Mouse (Mus musculus) heart, embryonic 13.5 days (tissue): Measurements from ENCODE around the gene Naip2. TPM values are rescaled to one million over a fixed set of nuclear protein-coding genes. Genes with fewer than 3 reads are reported as not detected.
"Not testable (repeated sequence)": the region's sequence is repeated elsewhere in the genome, so short reads cannot be mapped to it uniquely, and the experiment has no call there.

Experiments used
- ATAC-seq: fragments of 200-750 bp; cut with Nextera tagmentation; 2 replicates; pipeline ENCODE4 v1.8.0; 2017; ENCODE audit warnings: moderate TSS enrichment; ENCODE audit not compliant: insufficient number of reproducible peaks, low FRiP score, low TSS enrichment; ENCODE audit errors: extremely low read depth
- H3K27ac ChIP-seq: fragments of 300-500 bp; sonication (generic); replicated peaks from 2 replicates; pipeline ENCODE4 v1.5.1; 2015; ENCODE audit warnings: moderate library complexity, mild to moderate bottlenecking, inconsistent platforms
- H3K27me3 ChIP-seq: fragments of 300-500 bp; sonication (generic); replicated peaks from 2 replicates; pipeline ENCODE4 v1.6.1; 2015; ENCODE audit warnings: mild to moderate bottlenecking, inconsistent platforms
- H3K36me3 ChIP-seq: fragments of 300-500 bp; sonication (generic); 2 replicates; pipeline ENCODE4 v1.6.1; 2015; ENCODE audit warnings: mild to moderate bottlenecking, inconsistent platforms
- H3K4me1 ChIP-seq: fragments of 300-500 bp; sonication (generic); 2 replicates; pipeline ENCODE4 v1.6.1; 2015; ENCODE audit warnings: inconsistent platforms
- H3K4me2 ChIP-seq: fragments of 300-500 bp; sonication (generic); 2 replicates; pipeline ENCODE4 v1.6.1; 2015; ENCODE audit warnings: inconsistent platforms, mild to moderate bottlenecking, moderate library complexity
- H3K4me3 ChIP-seq: fragments of 300-500 bp; sonication (generic); 2 replicates; pipeline ENCODE4 v1.5.1; 2015; ENCODE audit warnings: moderate library complexity, mild to moderate bottlenecking, inconsistent platforms
- H3K9ac ChIP-seq: fragments of 300-500 bp; sonication (generic); 2 replicates; pipeline ENCODE4 v1.6.1; 2015; ENCODE audit warnings: inconsistent platforms, mild to moderate bottlenecking, moderate library complexity
- H3K9me3 ChIP-seq: fragments of 300-500 bp; sonication (generic); 2 replicates; pipeline ENCODE4 v1.6.1; 2016; ENCODE audit warnings: inconsistent platforms
- WGBS: fragments of 180-500 bp; shearing (Covaris S2); methylation state at CpG from one replicate; pipeline ENCODE4 v1.1.7; 2015; ENCODE audit warnings: mixed read lengths; 5-methylcytosine and 5-hydroxymethylcytosine counted together
- polyA plus RNA-seq: library from polyadenylated mRNA; unstranded; fragments of >200 nt; fragmentation: Nextera tagmentation; extraction: Ambion mirVana; gene quantifications from 2 replicates; pipeline ENCODE4 v1.2.1, GENCODE M21; 2015

The Naip2 gene
- polyA plus RNA-seq, 1 experiment from 2014 or later, result 0.19 TPM

DNA sequence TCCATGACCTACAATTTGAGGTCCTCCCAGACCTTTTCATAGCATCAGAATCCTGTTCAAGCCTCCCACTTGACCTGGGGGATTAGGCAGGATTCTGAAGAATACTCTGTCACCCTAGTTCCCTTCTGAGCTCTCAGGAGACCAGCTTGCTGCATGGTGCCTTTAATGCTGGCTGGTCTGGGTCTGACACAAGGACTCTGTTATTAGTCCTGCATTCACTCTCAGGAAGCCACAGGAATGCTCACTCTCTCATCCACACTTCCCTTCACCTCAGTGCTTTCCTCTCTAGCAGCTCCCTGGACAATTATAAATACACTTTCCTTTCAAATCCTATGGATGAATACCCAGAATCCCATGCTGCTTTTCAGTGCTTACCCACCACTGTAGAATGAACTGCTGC is 39.4 kb downstream of the Naip2 start:
- ATAC-seq, H3K36me3 ChIP-seq, H3K4me1 ChIP-seq, H3K4me2 ChIP-seq, H3K9me3 ChIP-seq, H3K4me3 ChIP-seq, H3K27ac ChIP-seq, H3K9ac ChIP-seq, H3K27me3 ChIP-seq: not testable (repeated sequence)

DNA sequence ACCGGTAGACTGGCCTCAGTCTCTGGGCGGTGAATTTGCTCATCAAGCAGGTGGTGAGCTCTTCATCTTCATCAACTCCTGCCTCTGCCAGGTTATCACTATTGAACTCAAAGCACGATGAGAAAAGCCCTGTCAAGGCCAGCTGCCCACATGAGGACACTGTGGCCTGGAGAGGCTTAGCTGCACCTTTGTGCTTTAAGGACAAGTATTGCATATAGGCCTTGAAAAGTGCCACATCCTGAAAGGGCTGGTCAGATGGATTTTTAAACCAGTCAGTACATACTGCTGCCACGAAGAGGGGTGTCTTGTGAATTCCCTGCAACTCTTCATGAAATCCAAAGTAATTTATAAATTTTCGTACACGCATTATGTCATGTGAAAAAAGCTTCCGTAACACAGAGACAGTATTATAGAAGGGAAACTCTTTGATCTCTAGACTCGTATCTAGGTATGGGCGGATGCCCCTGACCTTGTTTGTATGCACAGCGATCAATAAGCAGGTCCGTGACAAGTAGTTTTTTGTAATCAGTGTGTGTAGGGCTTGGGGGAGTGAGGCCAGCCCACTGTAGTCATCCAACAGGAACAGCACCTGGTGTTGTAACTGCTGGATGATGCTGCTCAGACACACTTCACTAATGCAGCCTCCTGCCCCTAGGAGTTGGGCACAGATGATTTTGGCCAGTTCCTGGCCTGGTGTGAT is 40.6 kb downstream of the Naip2 start:
- WGBS, result 80% methylated on average over 11 of the region's 11 CpGs
- H3K9me3 ChIP-seq, H3K36me3 ChIP-seq, H3K27ac ChIP-seq, ATAC-seq, H3K4me1 ChIP-seq, H3K9ac ChIP-seq, H3K27me3 ChIP-seq, H3K4me2 ChIP-seq, H3K4me3 ChIP-seq: not testable (repeated sequence)

- H3K4me3 ChIP-seq, result no peak overlapping the region
- ATAC-seq, result no peak
- no peak overlapping the region for H3K27ac ChIP-seq
- H3K4me1 ChIP-seq, result no peaks in the 10 kb centered on the region
- H3K27me3 ChIP-seq, result no peaks in the 10 kb centered on the region
- H3K36me3 ChIP-seq, result no peaks in the 10 kb centered on the region
- no peak overlapping the region for H3K4me2 ChIP-seq
- H3K9ac ChIP-seq, result no peak overlapping the region
- no peaks in the 10 kb centered on the region for H3K9me3 ChIP-seq
- WGBS, result 82% methylated on average over 3 of the region's 3 CpGs
These were observed 45.3 kb downstream of the Naip2 start for GRCm38 (mm10) chr13:100156624-100157023.

DNA sequence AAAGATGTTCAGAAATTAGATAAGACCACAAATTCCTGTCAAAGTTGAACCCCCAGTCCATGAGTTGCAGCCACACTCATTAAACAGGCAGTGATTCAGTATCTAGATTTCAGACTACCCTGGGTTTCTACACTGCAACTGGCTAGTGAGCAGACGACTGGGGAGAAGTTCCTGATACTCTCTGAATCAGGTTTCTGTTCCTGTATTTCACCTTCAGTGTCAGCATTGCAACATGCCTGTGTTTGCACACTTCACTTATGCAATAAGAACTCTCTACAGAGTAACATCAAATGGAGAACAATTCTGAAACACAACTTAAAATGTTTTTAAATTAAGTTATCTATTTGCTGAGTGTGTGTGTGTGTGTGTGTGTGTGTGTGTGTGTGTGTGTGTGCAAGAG is 49.2 kb downstream of the Naip2 start:
- Histone ChIP-seq H3K4me3 (no peak overlapping the region), H3K9ac (no peak overlapping the region), H3K4me2 (no peak overlapping the region), H3K27ac (no peak overlapping the region), H3K4me1 (no peaks in the 10 kb centered on the region), H3K27me3 (no peaks in the 10 kb centered on the region), H3K36me3 (no peaks in the 10 kb centered on the region), H3K9me3 (no peaks in the 10 kb centered on the region)
- WGBS, result 26% methylated on average over 1 of the region's 1 CpGs
- ATAC-seq, result no peak

DNA sequence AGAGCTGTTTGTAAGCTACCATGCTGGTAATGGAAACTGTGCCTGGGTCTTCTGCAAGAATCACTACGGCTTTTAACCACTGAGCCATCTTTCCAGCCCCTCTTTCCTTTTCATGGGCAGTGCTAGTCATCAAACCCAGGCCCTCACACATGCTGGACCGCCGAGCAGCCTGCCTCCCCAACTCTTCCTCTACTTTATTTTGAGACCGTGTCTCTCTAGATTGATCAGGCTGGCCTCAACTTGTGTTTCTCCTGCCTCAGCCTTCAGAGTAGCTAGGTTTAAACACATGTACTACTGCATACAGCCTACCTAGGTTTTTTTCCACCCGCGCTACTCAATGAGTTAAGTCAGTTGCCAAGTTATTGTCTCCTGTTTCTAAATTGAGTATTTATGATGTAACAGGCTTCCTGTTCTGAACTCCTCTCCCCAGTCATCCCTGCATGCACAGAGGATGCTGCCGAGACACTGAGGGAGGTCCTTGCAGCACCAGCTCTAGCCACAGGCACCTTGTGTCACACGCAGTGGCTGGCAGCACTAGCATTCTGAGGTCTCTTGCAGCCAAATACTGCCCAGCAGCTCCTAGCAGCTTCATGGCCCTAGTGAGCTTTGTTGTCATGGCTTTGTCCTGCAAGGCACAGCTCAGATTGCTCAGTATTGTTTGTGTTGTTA is 60.1 kb downstream of the Naip2 start:
- Histone ChIP-seq H3K4me2 (no peak overlapping the region), H3K36me3 (peaks cover 24% of the 10 kb centered on the region)
- 75% methylated on average over 8 of the region's 8 CpGs for WGBS

GRCm38 (mm10) chr13:100125258-100125643 is 76.6 kb downstream of the Naip2 start:
- WGBS, result 3% methylated on average over 10 of the region's 10 CpGs

More for the DNA sequence above, 60.1 kb downstream of the Naip2 start:
- Histone ChIP-seq H3K4me3 (no peak overlapping the region), H3K9me3 (no peaks in the 10 kb centered on the region), H3K9ac (no peak overlapping the region), H3K27ac (no peak overlapping the region), H3K4me1 (no peaks in the 10 kb centered on the region), H3K27me3 (no peaks in the 10 kb centered on the region)
- ATAC-seq, result no peak

GRCm38 (mm10) chr13:100124423-100125257 is 77.3 kb downstream of the Naip2 start, which contains the start of gene Smn1:
Gene Smn1 (plus strand): TSS chr13:100124852.
- H3K9me3 ChIP-seq, result no peaks in the 10 kb centered on the region
- ATAC-seq, result peak; percentile 58; the same call in 1 of the 2 replicates
- WGBS, result 4% methylated on average over 42 of the region's 42 CpGs
- H3K27me3 ChIP-seq, result no peaks in the 10 kb centered on the region
- peak within 1 kb of the TSS; percentile 92 for H3K4me3 ChIP-seq
- H3K36me3 ChIP-seq, result peaks cover 30% of the 10 kb centered on the region
- 0 out of 2 replicates have a peak within 1 kb of the TSS, but pooled peaks have one; percentile 24 for H3K27ac ChIP-seq
- peak within 1 kb of the TSS; percentile 94 for H3K9ac ChIP-seq
- peak within 1 kb of the TSS; percentile 97 for H3K4me2 ChIP-seq
- peaks cover 18% of the 10 kb centered on the region for H3K4me1 ChIP-seq

More at GRCm38 (mm10) chr13:100125258-100125643, 76.6 kb downstream of the Naip2 start:
- H3K4me1 ChIP-seq, result peaks cover 18% of the 10 kb centered on the region
- peak overlapping the region; percentile 92 for H3K4me3 ChIP-seq
- H3K9me3 ChIP-seq, result no peaks in the 10 kb centered on the region
- H3K27me3 ChIP-seq, result no peaks in the 10 kb centered on the region
- H3K9ac ChIP-seq, result peak overlapping the region; percentile 94
- 0 out of 2 replicates have a peak overlapping the region, but pooled peaks have one; percentile 24 for H3K27ac ChIP-seq
- peak overlapping the region; percentile 97 for H3K4me2 ChIP-seq
- peaks cover 36% of the 10 kb centered on the region for H3K36me3 ChIP-seq
- no peak for ATAC-seq

DNA sequence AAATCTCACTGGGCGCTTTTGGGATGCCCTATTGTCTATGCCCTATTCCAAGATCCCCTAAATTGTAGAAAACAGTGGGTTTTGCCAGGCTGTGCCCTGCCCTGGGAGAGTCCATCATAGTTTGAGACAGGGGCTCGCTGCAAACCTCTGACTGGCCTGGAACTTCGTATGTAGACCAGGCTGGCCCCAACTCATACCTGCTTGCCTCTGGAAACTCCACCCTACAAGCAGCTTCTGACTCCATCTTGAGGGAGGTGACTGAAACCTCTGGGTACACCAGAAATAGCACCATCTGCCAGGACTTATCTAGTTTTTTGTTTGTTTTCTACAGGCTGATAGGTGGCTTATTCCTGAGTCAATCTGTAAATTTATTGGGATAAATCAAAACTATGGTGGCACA is 77.9 kb downstream of the Naip2 start:
- 84% methylated on average over 3 of the region's 3 CpGs for WGBS
- Histone ChIP-seq H3K4me1 (peaks cover 18% of the 10 kb centered on the region), H3K4me2 (peak overlapping the region; percentile 97), H3K9ac (peak overlapping the region; percentile 94; the same call in 1 of the 2 replicates), H3K27me3 (no peaks in the 10 kb centered on the region), H3K36me3 (peaks cover 23% of the 10 kb centered on the region), H3K27ac (no peak overlapping the region), H3K4me3 (peak overlapping the region; percentile 92), H3K9me3 (no peaks in the 10 kb centered on the region)
- no peak for ATAC-seq

DNA sequence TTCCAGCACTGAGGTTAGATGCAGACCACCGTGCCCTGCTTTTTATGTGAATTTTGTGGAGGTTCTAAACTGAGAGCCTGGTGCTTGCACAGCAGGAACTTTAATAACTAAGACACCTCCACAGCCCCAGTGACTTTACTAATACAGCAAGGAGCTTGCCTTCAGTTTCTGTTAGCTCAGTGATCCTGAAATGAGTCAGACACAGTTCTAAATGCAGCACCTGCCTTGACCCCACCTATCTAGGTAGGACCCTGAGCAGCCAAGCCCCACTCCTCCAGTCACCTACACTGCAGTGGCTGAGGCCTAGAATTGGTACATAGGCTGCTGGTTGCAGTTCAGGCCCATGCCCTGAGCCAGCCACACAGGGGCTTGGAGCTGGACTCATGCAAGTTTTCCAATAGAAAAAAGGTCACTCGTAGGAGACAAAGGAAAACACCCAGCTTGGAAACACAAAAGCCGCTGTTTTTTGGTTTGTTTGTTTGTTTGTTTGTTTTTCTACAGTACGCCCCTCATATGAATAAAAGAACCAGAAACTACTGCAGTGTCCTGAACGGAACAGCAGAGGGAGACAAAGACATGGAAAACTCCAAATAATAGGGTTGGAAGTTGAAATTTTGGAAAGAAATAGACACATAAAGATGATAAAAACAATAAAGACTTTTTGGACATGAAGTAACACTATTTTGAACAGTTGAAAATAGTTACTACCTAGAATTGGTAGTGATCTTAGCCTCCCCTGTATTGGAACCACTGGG is 89.5 kb downstream of the Naip2 start:
- H3K36me3 ChIP-seq, result peaks cover 25% of the 10 kb centered on the region
- peaks cover 10% of the 10 kb centered on the region for H3K4me1 ChIP-seq
- H3K9me3 ChIP-seq, result no peaks in the 10 kb centered on the region
- no peak overlapping the region for H3K9ac ChIP-seq
- no peak overlapping the region for H3K4me2 ChIP-seq
- H3K27me3 ChIP-seq, result no peaks in the 10 kb centered on the region
- H3K27ac ChIP-seq, result no peak overlapping the region
- H3K4me3 ChIP-seq, result no peak overlapping the region
- WGBS, result 37% methylated on average over 5 of the region's 5 CpGs
- no peak for ATAC-seq

DNA sequence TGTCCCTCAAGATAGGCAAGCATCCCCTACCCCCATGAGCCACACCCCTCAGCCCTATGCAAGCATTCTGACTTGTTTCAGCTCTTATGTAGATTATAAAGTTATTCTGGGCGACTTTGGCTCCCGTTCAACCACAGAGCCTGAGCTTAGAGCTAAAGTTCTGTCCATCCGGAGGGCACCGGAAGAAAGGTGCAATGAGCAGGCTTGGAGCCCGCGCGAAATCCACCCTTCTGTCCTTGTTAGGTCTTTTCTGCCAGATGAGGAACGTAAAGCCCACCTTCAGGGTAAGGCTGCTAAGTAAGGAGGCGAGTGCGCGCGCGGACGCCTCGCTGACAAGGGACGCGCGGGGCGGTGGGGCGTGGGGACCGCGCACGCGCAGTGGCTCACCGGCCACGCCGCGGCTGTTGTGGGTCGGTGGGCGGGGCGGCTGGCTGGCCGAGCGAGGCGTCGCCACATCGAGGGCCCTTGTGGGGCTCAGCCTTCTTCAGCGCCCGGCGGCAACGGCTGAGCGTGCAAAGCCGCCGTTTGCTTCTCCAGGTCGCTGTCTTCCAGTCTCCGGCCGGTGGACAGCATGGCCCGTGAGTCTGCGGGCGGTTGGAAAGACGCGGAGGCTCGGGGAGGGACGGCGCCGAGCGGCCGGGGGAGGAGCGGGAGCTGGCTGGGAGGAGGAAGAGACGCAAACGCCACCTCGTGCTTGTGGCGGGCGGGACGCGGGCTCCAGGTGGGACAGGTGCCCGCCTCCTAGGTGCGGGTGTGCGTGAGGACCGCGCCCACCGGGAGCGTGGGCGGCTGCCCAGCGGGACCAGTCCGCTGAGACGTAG is 94.0 kb downstream of the Naip2 start, which contains the start of gene Serf1:
Serf1 (plus strand) TSS at position 361 of the 821 bp plus-strand sequence.
- Histone ChIP-seq H3K4me2 (peak within 1 kb of the TSS; percentile 86), H3K4me1 (peaks cover 19% of the 10 kb centered on the region), H3K4me3 (peak within 1 kb of the TSS; percentile 81), H3K9ac (peak within 1 kb of the TSS; percentile 85), H3K9me3 (no peaks in the 10 kb centered on the region), H3K36me3 (no peaks in the 10 kb centered on the region; the same call in 1 of the 2 replicates), H3K27me3 (no peaks in the 10 kb centered on the region), H3K27ac (peak within 1 kb of the TSS; percentile 73)
- under 1% methylated on average over 75 of the region's 76 CpGs for WGBS
- peak; percentile 48; the same call in 1 of the 2 replicates for ATAC-seq
